Mouse (Mus musculus) liver, adult 2 months (tissue): ENCODE data around the gene Enthd1. TPM values are rescaled to one million over a fixed set of nuclear protein-coding genes. Genes with fewer than 3 reads are reported as not detected.
"Not testable (repeated sequence)": the region's sequence is repeated elsewhere in the genome, so short reads cannot be mapped to it uniquely, and the experiment has no call there.

Experiments
- DNase-seq: peaks from one replicate; pipeline ENCODE4 v3.0.0-alpha.2; 2011; ENCODE audit warnings: low read depth, low spot score; ENCODE audit errors: extremely low read depth
- H3K27ac ChIP-seq: fragments of 200-500 bp; replicated peaks from 2 replicates; pipeline ENCODE4 v1.5.1; 2012; ENCODE audit warnings: low read depth, mild to moderate bottlenecking, control low read depth, inconsistent platforms, low read length; ENCODE audit not compliant: insufficient read depth
- H3K27me3 ChIP-seq: fragments of 200-500 bp; 2 replicates; pipeline ENCODE4 v1.6.1; 2012; ENCODE audit warnings: mild to moderate bottlenecking, moderate library complexity, low read length, inconsistent platforms; ENCODE audit not compliant: control insufficient read depth, insufficient read depth
- H3K36me3 ChIP-seq: fragments of 200-500 bp; 2 replicates; pipeline ENCODE4 v1.6.1; 2012; ENCODE audit warnings: low read length, inconsistent platforms; ENCODE audit not compliant: control insufficient read depth, insufficient read depth
- H3K4me1 ChIP-seq: fragments of 200-500 bp; 2 replicates; pipeline ENCODE4 v1.6.1; 2011; ENCODE audit warnings: low read length; ENCODE audit not compliant: control insufficient read depth, insufficient read depth
- H3K4me3 ChIP-seq: fragments of 200-500 bp; 2 replicates; pipeline ENCODE4 v1.5.1; 2011; ENCODE audit warnings: low read depth, mild to moderate bottlenecking, control low read depth, low read length, moderate library complexity; ENCODE audit not compliant: insufficient read depth
- H3K79me2 ChIP-seq: fragments of 200-500 bp; 2 replicates; pipeline ENCODE4 v1.6.1; 2012; ENCODE audit warnings: inconsistent platforms, mild to moderate bottlenecking, low read length, moderate library complexity; ENCODE audit not compliant: control insufficient read depth, insufficient read depth
- H3K9ac ChIP-seq: fragments of 200-500 bp; 2 replicates; pipeline ENCODE4 v1.6.1; 2012; ENCODE audit warnings: low read depth, mild to moderate bottlenecking, control low read depth, inconsistent platforms, low read length
- CTCF ChIP-seq: fragments of 200-500 bp; IDR thresholded peaks from 2 replicates; pipeline ENCODE4 v1.5.1; 2011; ENCODE audit warnings: low read depth, low read length, control low read depth
- POLR2A ChIP-seq: fragments of 200-500 bp; IDR thresholded peaks from 2 replicates; pipeline ENCODE4 v1.6.1; 2011; ENCODE audit warnings: low read length, control low read depth; ENCODE audit not compliant: insufficient read depth; ENCODE audit errors: extremely low read depth
- WGBS: fragments of 180-500 bp; shearing (Covaris S2); methylation state at CpG from one replicate; pipeline ENCODE4 v1.1.7; 2018; 5-methylcytosine and 5-hydroxymethylcytosine counted together
- polyA plus RNA-seq: library from polyadenylated mRNA; depleted of rRNA; stranded (reverse); fragments of >200 nt; gene quantifications from 2 replicates; pipeline ENCODE4 v1.2.3, GENCODE M21; 2012
- total RNA-seq: library from RNA; depleted of rRNA; stranded (reverse); fragments of >200 nt; gene quantifications from 2 replicates; pipeline ENCODE4 v1.2.3, GENCODE M21; 2014

The Enthd1 gene
- total and polyA plus RNA-seq, 2 experiments: not detected

DNA sequence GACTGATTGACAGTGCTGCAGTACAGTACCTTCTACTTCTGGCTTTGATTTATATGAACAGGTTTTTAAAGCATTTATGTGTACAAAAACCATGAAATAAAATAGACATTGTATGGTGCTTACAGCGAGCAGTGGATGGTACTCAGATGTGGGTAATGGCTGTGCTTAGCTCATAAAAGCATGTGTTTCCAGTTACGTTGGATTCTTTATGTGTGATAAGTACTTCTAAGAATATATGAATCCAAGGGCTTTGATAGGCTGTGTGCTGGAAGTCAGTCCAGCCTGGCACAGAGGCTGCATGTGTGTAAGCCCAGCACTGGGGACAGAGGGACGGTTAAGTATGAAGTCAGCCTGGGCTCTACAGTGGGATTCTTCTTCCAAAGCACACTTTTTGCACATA, 48.4 kb downstream of the Enthd1 start:
- WGBS: 82% methylated on average over 3 of the region's 3 CpGs
- H3K9ac ChIP-seq: no peak overlapping the region
- no peaks in the 10 kb centered on the region for H3K36me3 ChIP-seq
- H3K4me1 ChIP-seq: no peaks in the 10 kb centered on the region
- no peak overlapping the region for H3K4me3 ChIP-seq
- DNase-seq: no peak
- no peaks in the 10 kb centered on the region for H3K79me2 ChIP-seq
- no peak overlapping the region for H3K27ac ChIP-seq
- TF ChIP-seq CTCF (no peak), POLR2A (no peak)
- H3K27me3 ChIP-seq: no peaks in the 10 kb centered on the region

GRCm38 (mm10) chr15:80505086-80505485, 59.9 kb downstream of the Enthd1 start:
- DNase-seq: no peak
- TF ChIP-seq POLR2A (no peak), CTCF (no peak)
- no peaks in the 10 kb centered on the region for H3K4me1 ChIP-seq

DNA sequence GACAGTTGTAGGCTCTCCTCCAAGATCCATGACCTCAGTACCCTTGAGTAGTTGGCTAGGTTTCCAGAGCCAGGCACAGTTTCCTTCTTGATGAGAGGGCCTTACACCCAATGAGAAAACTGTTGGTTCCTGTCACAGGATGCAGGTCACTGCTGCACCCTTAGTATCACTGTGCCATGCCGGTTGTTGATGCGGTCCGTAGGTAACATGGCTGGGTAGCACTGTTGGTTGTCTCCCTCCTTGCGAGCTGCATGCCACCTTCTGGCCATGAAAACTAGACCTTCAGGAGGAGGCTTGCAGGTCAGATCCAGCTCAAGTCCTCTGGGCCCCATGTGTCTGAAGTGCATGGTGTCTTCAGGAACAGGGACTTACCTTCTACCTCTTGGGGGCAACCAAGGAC, 61.8 kb downstream of the Enthd1 start:
- not testable (repeated sequence) for H3K4me1 ChIP-seq, H3K79me2 ChIP-seq, H3K27me3 ChIP-seq, H3K9ac ChIP-seq, DNase-seq, H3K36me3 ChIP-seq, H3K4me3 ChIP-seq, H3K27ac ChIP-seq
- 85% methylated on average over 4 of the region's 4 CpGs for WGBS

More at GRCm38 (mm10) chr15:80505086-80505485, 59.9 kb downstream of the Enthd1 start:
- 40% methylated on average over 4 of the region's 4 CpGs for WGBS
- no peaks in the 10 kb centered on the region for H3K36me3 ChIP-seq
- no peak overlapping the region for H3K4me3 ChIP-seq
- H3K27ac ChIP-seq: no peak overlapping the region
- H3K27me3 ChIP-seq: no peaks in the 10 kb centered on the region
- no peak overlapping the region for H3K9ac ChIP-seq
- H3K79me2 ChIP-seq: no peaks in the 10 kb centered on the region

DNA sequence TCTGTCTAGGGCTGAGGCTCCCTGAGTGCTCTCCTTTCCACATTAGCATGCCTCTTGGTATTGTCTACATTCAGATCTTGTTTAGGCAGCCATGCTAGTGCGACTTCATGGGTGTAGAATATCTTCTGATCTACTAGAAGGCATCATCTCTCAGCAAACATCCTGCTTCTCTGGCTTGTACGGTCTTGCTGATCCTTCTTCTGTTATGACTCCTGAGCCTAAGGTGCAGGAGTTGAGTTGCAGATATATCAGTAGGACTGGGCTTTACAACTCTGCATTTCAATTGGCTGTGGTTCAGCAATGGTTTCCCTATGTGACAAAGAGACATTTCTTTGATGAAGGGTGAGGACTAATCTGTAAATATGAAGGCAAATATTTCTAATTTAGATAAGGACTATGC, 62.2 kb downstream of the Enthd1 start:
- no peak for TF ChIP-seq CTCF
- TF ChIP-seq POLR2A: no peak
- Histone ChIP-seq H3K27me3 (no peaks in the 10 kb centered on the region), H3K27ac (no peak overlapping the region), H3K4me3 (no peak overlapping the region), H3K4me1 (no peaks in the 10 kb centered on the region), H3K9ac (no peak overlapping the region), H3K36me3 (no peaks in the 10 kb centered on the region), H3K79me2 (no peaks in the 10 kb centered on the region)
- WGBS: 86% methylated on average over 2 of the region's 2 CpGs
- DNase-seq: no peak

DNA sequence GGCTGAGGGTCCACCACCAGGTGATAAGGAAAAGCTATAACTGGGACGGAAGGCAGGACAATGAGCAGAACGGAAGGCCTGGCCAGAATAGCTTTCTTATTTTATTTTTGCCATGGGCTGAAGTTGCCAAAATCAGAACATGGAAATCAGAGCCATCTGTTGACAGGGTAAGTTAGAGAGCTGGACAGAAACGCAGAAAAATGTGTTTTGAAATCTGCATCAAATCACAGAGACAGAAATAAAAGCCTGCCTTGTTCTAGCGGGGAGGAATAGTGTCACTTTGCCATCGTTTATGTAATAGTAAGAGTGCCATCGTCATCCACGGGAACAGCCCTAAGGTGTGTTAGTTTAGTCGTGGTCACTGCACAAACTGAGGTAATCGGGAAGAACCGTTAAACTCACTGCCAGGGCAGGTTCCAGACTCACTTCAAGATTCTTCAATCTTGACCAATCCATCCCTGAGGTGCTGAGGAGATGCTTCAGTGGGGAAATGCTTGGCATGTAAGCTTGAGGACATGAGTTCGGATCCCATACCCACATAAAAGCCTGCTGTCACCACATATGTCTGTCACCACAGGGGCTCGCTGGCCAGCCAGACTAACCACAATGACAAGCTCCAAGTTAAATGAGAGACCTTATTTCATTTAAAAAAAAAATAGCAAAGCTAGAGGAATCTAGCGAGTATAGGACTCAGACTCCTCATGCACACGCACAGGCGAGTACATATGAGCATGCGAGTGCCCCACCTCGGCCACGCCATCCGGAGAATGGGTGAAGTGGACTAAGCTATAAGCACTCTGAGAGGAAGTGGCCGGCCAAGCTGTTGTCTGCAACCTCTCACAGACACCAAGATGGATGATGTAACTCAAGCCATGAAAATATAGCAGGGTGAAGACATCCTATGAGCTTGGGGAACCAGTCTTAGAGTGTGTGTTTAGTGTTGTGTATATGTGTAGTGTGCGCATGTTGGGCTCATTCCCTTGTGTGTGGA, 63.6 kb downstream of the Enthd1 start:
- TF ChIP-seq CTCF (no peak), POLR2A (no peak)

GRCm38 (mm10) chr15:80500426-80500825, 64.5 kb downstream of the Enthd1 start:
- no peaks in the 10 kb centered on the region for H3K79me2 ChIP-seq
- TF ChIP-seq CTCF (no peak), POLR2A (no peak)
- 82% methylated on average over 10 of the region's 10 CpGs for WGBS
- H3K36me3 ChIP-seq: no peaks in the 10 kb centered on the region
- DNase-seq: no peak
- no peak overlapping the region for H3K4me3 ChIP-seq
- H3K27ac ChIP-seq: no peak overlapping the region
- H3K27me3 ChIP-seq: no peaks in the 10 kb centered on the region
- no peak overlapping the region for H3K9ac ChIP-seq
- no peaks in the 10 kb centered on the region for H3K4me1 ChIP-seq

More for the DNA sequence above, 63.6 kb downstream of the Enthd1 start:
- no peak for DNase-seq
- Histone ChIP-seq H3K27ac (no peak overlapping the region), H3K9ac (no peak overlapping the region), H3K36me3 (no peaks in the 10 kb centered on the region), H3K4me1 (no peaks in the 10 kb centered on the region), H3K4me3 (no peak overlapping the region), H3K79me2 (no peaks in the 10 kb centered on the region), H3K27me3 (no peaks in the 10 kb centered on the region)
- WGBS: 87% methylated on average over 21 of the region's 21 CpGs

GRCm38 (mm10) chr15:80497733-80498132, 67.2 kb downstream of the Enthd1 start:
- H3K4me1 ChIP-seq, H3K27ac ChIP-seq, H3K4me3 ChIP-seq, H3K27me3 ChIP-seq, H3K9ac ChIP-seq, H3K79me2 ChIP-seq, H3K36me3 ChIP-seq: not testable (repeated sequence)
- DNase-seq: peak; percentile 12
- 68% methylated on average over 3 of the region's 3 CpGs for WGBS
